Mouse (Mus musculus) thymus, adult 2 months (tissue): ENCODE measurements around the gene Zfp593. TPM values are rescaled to one million over a fixed set of nuclear protein-coding genes. Genes with fewer than 3 reads are reported as not detected.
"Not testable (repeated sequence)": the region's sequence is repeated elsewhere in the genome, so short reads cannot be mapped to it uniquely, and the experiment has no call there.

Experiments
- DNase-seq: peaks from one replicate; pipeline ENCODE4 v3.0.0; 2021
- H3K27ac ChIP-seq: fragments of 200-500 bp; 2 replicates; pipeline ENCODE4 v1.5.1; 2012; ENCODE audit warnings: low read length, control low read depth; ENCODE audit not compliant: control insufficient read depth, insufficient read depth
- H3K27me3 ChIP-seq: fragments of 200-500 bp; 2 replicates; pipeline ENCODE4 v1.6.1; 2012; ENCODE audit warnings: mild to moderate bottlenecking, low read length, moderate library complexity, mixed read lengths; ENCODE audit not compliant: control insufficient read depth, insufficient read depth
- H3K36me3 ChIP-seq: fragments of 200-500 bp; 2 replicates; pipeline ENCODE4 v1.6.1; 2012; ENCODE audit warnings: mild to moderate bottlenecking, low read length, moderate library complexity; ENCODE audit not compliant: control insufficient read depth, insufficient read depth
- H3K4me1 ChIP-seq: fragments of 200-500 bp; replicated peaks from 2 replicates; pipeline ENCODE4 v1.6.1; 2012; ENCODE audit warnings: low read length; ENCODE audit not compliant: control insufficient read depth, insufficient read depth
- H3K4me3 ChIP-seq: fragments of 200-500 bp; 2 replicates; pipeline ENCODE4 v1.5.1; 2012; ENCODE audit warnings: mild to moderate bottlenecking, low read length, control low read depth, moderate library complexity; ENCODE audit not compliant: control insufficient read depth, insufficient read depth
- CTCF ChIP-seq: fragments of 200-500 bp; IDR thresholded peaks from 2 replicates; pipeline ENCODE4 v1.5.1; 2012; ENCODE audit warnings: mild to moderate bottlenecking, control low read depth, low read length, moderate library complexity, borderline replicate concordance; ENCODE audit not compliant: control insufficient read depth, poor library complexity, insufficient read depth; ENCODE audit errors: extremely low read depth
- POLR2A ChIP-seq: fragments of 200-500 bp; IDR thresholded peaks from 2 replicates; pipeline ENCODE4 v1.6.1; 2012; ENCODE audit warnings: mild to moderate bottlenecking, low read length, control low read depth, moderate library complexity; ENCODE audit not compliant: control insufficient read depth, poor library complexity, insufficient read depth; ENCODE audit errors: extremely low read depth
- WGBS: fragments of 180-500 bp; shearing (Covaris S2); methylation state at CpG from one replicate; pipeline ENCODE4 v1.1.7; 2018; 5-methylcytosine and 5-hydroxymethylcytosine counted together
- polyA plus RNA-seq: library from polyadenylated mRNA; depleted of rRNA; stranded (reverse); fragments of >200 nt; gene quantifications from 2 replicates; pipeline ENCODE4 v1.2.3, GENCODE M21; 2012

Gene Zfp593
- polyA plus RNA-seq, 1 experiment = 14.8 TPM

GRCm38 (mm10) chr4:134271979-134272378 lies 26.6 kb upstream of the Zfp593 start:
- H3K4me3 ChIP-seq = no peak overlapping the region
- TF ChIP-seq CTCF (no peak), POLR2A (no peak)

DNA sequence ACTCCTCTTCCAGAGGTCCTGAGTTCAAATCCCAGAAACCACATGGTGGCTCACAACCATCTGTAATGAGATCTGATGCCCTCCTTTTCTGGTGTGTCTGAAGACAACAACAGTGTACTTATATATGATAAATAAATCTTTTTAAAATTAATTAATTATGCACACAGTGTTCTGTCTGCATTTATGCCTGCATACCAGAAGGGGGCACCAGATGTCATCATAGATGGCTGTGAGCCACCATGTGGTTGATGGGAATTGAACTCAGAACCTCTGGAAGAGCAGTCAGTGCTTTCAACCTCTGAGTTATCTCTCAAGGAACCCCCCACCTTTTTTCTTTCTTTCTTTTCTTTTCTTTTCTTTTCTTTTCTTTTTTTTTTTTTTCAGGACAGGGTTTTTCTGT lies 24.2 kb upstream of the Zfp593 start:
- not testable (repeated sequence) for H3K27ac ChIP-seq, H3K4me3 ChIP-seq, H3K27me3 ChIP-seq, H3K36me3 ChIP-seq, DNase-seq
- H3K4me1 ChIP-seq = peaks cover 10% of the 10 kb centered on the region

More at GRCm38 (mm10) chr4:134271979-134272378, 26.6 kb upstream of the Zfp593 start:
- 96% methylated on average over 7 of the region's 7 CpGs for WGBS
- Histone ChIP-seq H3K27ac (no peak overlapping the region), H3K4me1 (peaks cover 10% of the 10 kb centered on the region), H3K36me3 (peaks cover 4% of the 10 kb centered on the region; the same call in 1 of the 2 replicates), H3K27me3 (no peaks in the 10 kb centered on the region)
- DNase-seq = no peak

GRCm38 (mm10) chr4:134268102-134268655 lies 22.8 kb upstream of the Zfp593 start:
- 70% methylated on average over 19 of the region's 19 CpGs for WGBS
- peaks cover 5% of the 10 kb centered on the region for H3K4me1 ChIP-seq
- TF ChIP-seq CTCF = no peak
- TF ChIP-seq POLR2A = no peak
- no peak overlapping the region for H3K27ac ChIP-seq
- no peak overlapping the region for H3K4me3 ChIP-seq
- DNase-seq = no peak
- no peaks in the 10 kb centered on the region for H3K36me3 ChIP-seq
- H3K27me3 ChIP-seq = no peaks in the 10 kb centered on the region

GRCm38 (mm10) chr4:134265860-134266585 lies 20.6 kb upstream of the Zfp593 start:
- no peak overlapping the region for H3K27ac ChIP-seq
- TF ChIP-seq POLR2A (no peak), CTCF (no peak)
- H3K4me1 ChIP-seq = no peaks in the 10 kb centered on the region
- no peaks in the 10 kb centered on the region for H3K36me3 ChIP-seq
- WGBS = 86% methylated on average over 9 of the region's 9 CpGs
- no peak overlapping the region for H3K4me3 ChIP-seq
- DNase-seq = no peak
- no peaks in the 10 kb centered on the region for H3K27me3 ChIP-seq

GRCm38 (mm10) chr4:134263191-134263590 lies 17.8 kb upstream of the Zfp593 start:
- Histone ChIP-seq H3K27ac (no peak overlapping the region), H3K4me3 (no peak overlapping the region), H3K36me3 (no peaks in the 10 kb centered on the region), H3K4me1 (peaks cover 3% of the 10 kb centered on the region), H3K27me3 (no peaks in the 10 kb centered on the region)
- DNase-seq = peak; percentile 48
- WGBS = 46% methylated on average over 6 of the region's 6 CpGs
- TF ChIP-seq CTCF = peak; percentile 68; the same call in 1 of the 2 replicates
- no peak for TF ChIP-seq POLR2A

DNA sequence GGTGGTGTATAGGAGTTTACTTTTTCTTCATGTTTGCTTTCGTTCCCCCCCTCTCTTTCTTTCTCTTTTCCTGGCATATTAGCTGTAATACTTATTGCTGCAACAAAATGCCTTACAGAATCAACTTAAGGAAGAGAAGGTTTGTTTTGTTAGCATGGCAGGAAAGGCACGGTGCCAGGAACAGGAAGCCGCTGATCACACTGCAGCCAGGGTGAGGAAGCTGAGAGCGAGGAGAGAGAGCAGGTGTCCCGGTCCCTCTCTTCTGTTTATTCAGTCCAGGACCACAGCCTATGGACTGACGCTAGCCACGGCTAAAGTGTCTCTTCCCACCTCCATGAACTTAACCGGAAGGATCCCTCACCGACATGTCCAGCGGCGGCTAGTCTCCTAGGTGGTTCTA lies 13.0 kb upstream of the Zfp593 start:
- DNase-seq = peak; percentile 26
- no peaks in the 10 kb centered on the region for H3K27me3 ChIP-seq
- peaks cover 31% of the 10 kb centered on the region for H3K4me1 ChIP-seq
- peak overlapping the region; percentile 12; the same call in 1 of the 2 replicates for H3K27ac ChIP-seq
- TF ChIP-seq CTCF (no peak), POLR2A (no peak)
- 22% methylated on average over 11 of the region's 11 CpGs for WGBS
- no peak overlapping the region for H3K4me3 ChIP-seq
- no peaks in the 10 kb centered on the region for H3K36me3 ChIP-seq
